Mouse (Mus musculus) gastrocnemius, adult 2 months (tissue): ENCODE measurements around the gene Abcd2. TPM values are rescaled to one million over a fixed set of nuclear protein-coding genes. Genes with fewer than 3 reads are reported as not detected.

Experiments
- DNase-seq: peaks from one replicate; pipeline ENCODE4 v3.0.0; 2022
- H3K27ac ChIP-seq: fragments of 200-600 bp; 2 replicates; pipeline ENCODE4 v1.8.1; 2022; ENCODE audit warnings: mild to moderate bottlenecking
- H3K4me3 ChIP-seq: fragments of 200-600 bp; 2 replicates; pipeline ENCODE4 v1.8.1; 2022; ENCODE audit warnings: mild to moderate bottlenecking, moderate library complexity
- CTCF ChIP-seq: fragments of 200-600 bp; IDR thresholded peaks from 2 replicates; pipeline ENCODE4 v1.8.1; 2022; ENCODE audit warnings: antibody characterized with exemption, mild to moderate bottlenecking, moderate library complexity
- intact Hi-C: fragments of 180-260 bp; cut with DNase I; formaldehyde crosslinking; loops from one replicate; pipeline ENCODE4 v1.15.1; 2025
- long read RNA-seq, 2 experiments: library from polyadenylated mRNA; stranded (forward); transcript quantifications; one replicate each; pipeline ENCODE4 v2.0.0; 2021
- total RNA-seq, 2 experiments: library from RNA; stranded (reverse); gene quantifications; 2 replicates each; pipeline ENCODE4 v1.2.3; 2021

Gene Abcd2
- 10 to 100 TPM; 17.0 to 21.3 TPM for total RNA-seq
- long read RNA-seq, experiment 1, full-length matches to known transcripts, result 33 of 41 reads
- long read RNA-seq, experiment 1, partial matches to known transcripts, result 2 of 41 reads
- long read RNA-seq, experiment 1, other reads (novel, unspliced or antisense), result 6 of 41 reads
- long read RNA-seq, experiment 2, full-length matches to known transcripts, result 39 of 43 reads
- long read RNA-seq, experiment 2, partial matches to known transcripts, result 1 of 43 reads
- long read RNA-seq, experiment 2, other reads (novel, unspliced or antisense), result 3 of 43 reads

DNA sequence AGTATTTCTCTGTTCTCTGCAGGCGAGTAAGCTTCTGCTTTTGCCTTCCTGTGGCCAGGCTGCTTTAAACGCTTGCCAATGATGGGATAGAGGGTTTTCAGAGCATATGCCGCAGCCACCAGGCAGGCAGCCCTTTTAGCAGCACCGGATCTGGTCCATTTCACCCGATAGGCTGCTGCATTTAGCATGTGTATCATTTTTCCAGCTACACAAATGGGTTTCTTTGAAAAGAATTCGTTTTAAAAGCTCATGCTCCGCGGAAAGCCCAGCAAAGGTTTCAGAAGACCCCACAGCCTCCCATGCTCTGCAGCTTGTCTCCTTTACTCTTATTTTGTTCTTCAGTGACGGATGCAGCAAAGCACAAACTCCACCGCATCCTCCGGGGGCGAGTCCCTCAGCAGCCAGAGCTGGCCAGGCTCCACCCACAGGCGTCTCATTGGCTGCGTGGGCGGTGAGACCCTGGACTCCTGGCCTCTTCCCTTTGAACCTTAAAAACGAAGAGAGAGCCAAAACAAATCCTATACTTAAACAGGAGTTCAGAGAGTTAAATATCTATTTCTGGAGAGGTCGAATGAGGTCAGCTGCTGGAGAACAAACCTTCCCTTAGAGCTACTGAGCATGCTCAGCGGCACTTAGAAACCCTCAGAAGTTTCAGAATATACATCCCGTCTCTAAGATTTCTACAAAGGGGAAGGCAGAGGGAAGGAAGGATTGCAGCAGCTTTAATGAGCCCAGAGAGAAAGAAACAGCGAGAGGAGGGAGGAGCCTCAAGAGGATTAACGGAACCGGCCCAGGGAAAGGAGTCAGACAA, at the start of gene Abcd2:
Gene Abcd2, minus strand, starts transcription at position 388 of the 811 bp plus-strand sequence.
- no peak for TF ChIP-seq CTCF
- Histone ChIP-seq H3K27ac (peak within 1 kb of the TSS; percentile 94), H3K4me3 (peak within 1 kb of the TSS; percentile 79)
- intact Hi-C loops, result loop anchor here (2.0 to 5.0 kb wide), 2 partner anchors 39 to 143 kb away; partner anchors contain the start of gene Kif21a
- peak; percentile 84 for DNase-seq

DNA sequence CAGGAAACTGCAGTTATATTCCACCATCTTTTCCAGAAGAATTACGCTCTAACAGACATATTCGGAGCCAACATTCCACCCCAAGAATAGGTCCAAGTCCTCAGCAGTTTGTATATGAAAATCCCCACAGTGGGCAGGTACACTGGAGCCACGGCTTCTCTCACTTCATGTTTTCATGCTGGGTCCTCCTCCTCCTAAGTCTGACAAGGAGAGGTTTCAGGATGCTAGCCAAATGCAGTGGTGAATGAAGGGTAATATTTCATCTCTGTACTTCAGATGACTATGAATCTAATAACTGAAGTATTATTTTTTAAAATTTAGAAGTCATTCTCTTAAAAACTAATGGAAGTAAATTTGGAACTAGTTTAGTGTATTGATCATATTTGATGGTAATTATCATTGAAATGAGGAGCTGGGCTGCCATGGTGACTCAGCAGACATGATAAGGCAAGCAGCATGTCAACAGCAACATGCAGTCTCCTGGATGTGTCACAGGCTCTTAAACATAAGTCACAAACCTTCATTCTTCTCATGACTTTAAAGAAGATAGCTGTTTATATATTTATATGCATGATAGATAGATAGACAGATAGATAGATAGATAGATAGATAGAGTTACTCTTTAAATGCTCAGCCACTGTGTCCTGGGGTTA, 49.2 kb upstream of the Abcd2 start:
- Histone ChIP-seq H3K4me3 (no peak overlapping the region), H3K27ac (no peak overlapping the region)
- TF ChIP-seq CTCF, result no peak
- intact Hi-C loops, result no loop called here
- no peak for DNase-seq

DNA sequence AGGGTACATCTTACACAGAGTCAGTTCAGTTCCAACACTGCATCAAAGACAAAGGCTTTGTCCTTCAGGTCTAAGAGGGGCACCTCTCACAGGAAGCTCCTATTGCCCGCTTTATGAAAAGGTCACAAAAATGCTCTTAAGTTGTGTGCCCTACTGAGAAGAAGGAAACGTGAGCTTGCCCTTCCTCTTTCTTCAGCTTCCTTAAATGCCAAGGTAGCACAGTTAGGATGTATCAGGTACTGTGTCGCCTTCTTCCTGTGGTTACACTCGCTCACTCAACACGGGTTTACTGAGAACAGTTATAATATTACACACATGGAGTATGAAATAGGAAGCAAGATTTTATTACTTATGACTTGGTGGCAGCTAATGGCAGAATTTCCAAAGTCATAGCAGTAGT, 45.7 kb upstream of the Abcd2 start:
- intact Hi-C loops, result no loop called here
- no peak overlapping the region for H3K27ac ChIP-seq
- TF ChIP-seq CTCF, result no peak
- H3K4me3 ChIP-seq, result no peak overlapping the region
- DNase-seq, result no peak

GRCm38 (mm10) chr15:91206518-91206917, 14.9 kb upstream of the Abcd2 start:
- DNase-seq, result no peak
- no peak overlapping the region for H3K4me3 ChIP-seq
- TF ChIP-seq CTCF, result no peak
- H3K27ac ChIP-seq, result no peak overlapping the region
- intact Hi-C loops, result no loop called here

- intact Hi-C loops, result no loop called here
- H3K4me3 ChIP-seq, result no peak overlapping the region
- no peak overlapping the region for H3K27ac ChIP-seq
- TF ChIP-seq CTCF, result no peak
- DNase-seq, result no peak
Measured at GRCm38 (mm10) chr15:91203521-91203920, 11.9 kb upstream of the Abcd2 start.

DNA sequence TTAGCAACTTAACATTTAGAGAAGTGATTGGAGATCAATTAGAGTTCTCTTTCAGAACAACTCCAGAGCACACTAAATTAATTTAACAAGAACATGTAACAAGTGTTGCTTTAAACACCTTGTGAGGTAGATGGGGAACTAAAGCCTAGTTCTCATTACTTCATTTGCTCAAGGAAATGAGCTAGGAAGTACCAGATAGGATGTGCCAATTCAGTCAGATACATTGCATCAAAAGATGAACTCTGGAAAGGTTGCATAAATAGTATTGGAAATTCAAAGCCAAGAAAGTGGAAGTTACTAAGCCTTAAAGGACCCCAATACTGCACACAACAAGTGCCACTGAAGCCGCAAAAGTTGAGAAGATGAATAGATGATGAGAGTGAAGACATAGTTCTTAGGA, 10.9 kb upstream of the Abcd2 start:
- Histone ChIP-seq H3K4me3 (no peak overlapping the region), H3K27ac (no peak overlapping the region)
- no peak for DNase-seq
- intact Hi-C loops, result no loop called here
- TF ChIP-seq CTCF, result no peak

DNA sequence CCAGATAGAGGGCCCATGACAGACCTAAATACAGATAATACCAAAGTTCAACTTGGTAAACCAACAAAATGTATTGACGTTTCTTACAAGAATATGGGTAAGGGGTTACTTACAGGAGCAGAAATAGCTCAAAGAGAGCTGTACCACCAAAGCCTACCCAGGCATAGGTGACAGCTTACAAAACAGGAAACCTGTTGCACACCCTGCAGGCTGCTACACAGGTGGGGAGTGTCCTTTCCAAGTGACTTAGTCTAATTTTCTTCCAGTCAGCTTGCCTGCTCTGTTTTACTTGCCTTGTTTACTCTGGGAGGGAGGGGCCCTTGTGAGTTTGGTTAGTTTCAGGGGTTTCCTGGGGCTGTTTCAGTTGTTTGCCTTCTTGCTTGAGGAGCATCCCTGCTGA, 9.2 kb upstream of the Abcd2 start:
- no peak overlapping the region for H3K4me3 ChIP-seq
- no peak overlapping the region for H3K27ac ChIP-seq
- no peak for TF ChIP-seq CTCF
- DNase-seq, result no peak
- intact Hi-C loops, result no loop called here

GRCm38 (mm10) chr15:91199256-91199905, 7.8 kb upstream of the Abcd2 start, which contains the start of gene CN725425:
Gene CN725425 (plus strand): TSS chr15:91199494.
- TF ChIP-seq CTCF, result no peak
- Histone ChIP-seq H3K4me3 (no peak within 1 kb of the TSS), H3K27ac (no peak within 1 kb of the TSS)
- DNase-seq, result no peak
- intact Hi-C loops, result no loop called here

- Histone ChIP-seq H3K4me3 (peak overlapping the region; percentile 79), H3K27ac (peak overlapping the region; percentile 94)
- peak; percentile 18; the same call in 1 of the 2 replicates for TF ChIP-seq CTCF
- intact Hi-C loops, result loop anchor here (5.0 kb wide), 1 partner anchor 40 kb away; no protein-coding TSS in a partner anchor
- DNase-seq, result no peak
Measured at GRCm38 (mm10) chr15:91192223-91192598, 612 bp upstream of the Abcd2 start.

DNA sequence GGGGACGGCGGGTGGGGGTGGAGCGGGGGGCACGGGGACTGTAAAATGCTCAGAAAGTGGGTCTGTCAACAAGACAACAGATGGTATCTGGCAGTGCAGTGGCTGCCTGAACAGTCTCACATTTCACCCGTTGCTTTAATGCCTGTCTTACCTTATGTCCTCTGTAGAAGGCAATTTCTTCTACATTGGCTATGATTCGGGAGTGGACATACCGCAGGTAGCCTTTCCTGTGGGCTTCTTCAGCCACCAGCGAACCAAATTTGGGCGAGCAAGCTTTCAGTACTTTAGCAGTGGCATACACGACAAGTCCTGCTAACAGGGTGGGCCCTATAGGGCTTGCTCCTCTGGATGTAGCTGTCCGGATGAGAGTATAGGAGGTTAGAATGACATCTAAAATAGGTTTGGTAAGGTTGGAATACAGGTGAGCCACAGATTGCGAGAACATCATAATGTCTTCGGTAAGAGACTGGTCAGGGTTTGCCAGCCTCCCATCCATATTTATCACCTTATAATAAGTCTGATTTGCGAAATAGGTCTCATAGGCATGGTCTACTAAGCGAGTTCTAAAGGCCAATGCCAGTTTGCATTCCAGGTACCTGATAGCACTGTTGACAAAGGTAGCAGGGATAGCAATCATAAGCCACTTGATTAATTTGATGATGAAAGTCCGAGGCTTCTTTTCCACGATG, 936 bp downstream of the Abcd2 start:
- intact Hi-C loops, result loop anchor here (2.0 to 5.0 kb wide), 2 partner anchors 38 to 142 kb away; partner anchors contain the start of gene Kif21a
- peak overlapping the region; percentile 94 for H3K27ac ChIP-seq
- TF ChIP-seq CTCF, result no peak
- peak overlapping the region; percentile 79 for H3K4me3 ChIP-seq
- no peak for DNase-seq

DNA sequence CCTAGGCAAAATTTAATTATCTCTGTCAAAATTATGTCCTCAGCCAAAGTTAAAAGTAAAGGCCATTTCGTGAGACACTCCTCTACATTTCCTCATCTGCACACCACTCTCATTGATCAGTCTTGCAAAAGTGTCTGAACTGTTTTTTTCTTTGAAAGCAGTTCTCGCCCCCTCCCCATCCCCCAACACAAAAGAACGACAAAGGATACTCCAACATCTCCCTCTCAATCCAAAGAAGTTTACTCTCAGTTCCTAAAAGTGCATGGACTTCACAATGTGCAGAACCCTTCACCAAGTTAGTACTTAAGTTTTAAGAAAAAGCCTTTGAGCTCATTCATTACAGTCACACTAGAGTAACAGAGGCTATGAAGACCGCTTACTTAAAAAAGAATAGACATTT, 1.6 kb downstream of the Abcd2 start:
- intact Hi-C loops, result loop anchor here (2.0 to 5.0 kb wide), 2 partner anchors 38 to 141 kb away; partner anchors contain the start of gene Kif21a
- H3K27ac ChIP-seq, result peak overlapping the region; percentile 94
- peak overlapping the region; percentile 79 for H3K4me3 ChIP-seq

DNA sequence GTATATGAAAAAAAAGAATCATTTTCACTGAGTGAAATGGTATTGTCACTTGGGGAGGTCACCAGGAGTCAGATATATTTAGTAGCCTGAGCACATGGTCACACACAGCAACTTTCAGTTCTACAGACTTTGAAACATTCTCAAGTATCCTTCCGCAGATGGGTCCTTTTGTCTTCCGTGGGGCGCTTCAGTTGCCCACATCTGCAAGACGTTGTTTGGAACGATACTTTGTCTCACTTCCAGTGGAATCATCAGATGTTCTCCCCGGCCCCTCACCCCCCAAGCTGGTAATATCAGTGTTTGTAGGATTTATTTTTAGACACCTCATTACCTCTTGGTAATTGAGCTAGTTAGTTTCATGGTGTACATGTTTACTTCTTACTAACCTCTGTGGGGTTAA, 5.2 kb downstream of the Abcd2 start:
- Histone ChIP-seq H3K27ac (peak overlapping the region; percentile 78), H3K4me3 (peak overlapping the region; percentile 53)
- intact Hi-C loops, result no loop called here
- no peak for TF ChIP-seq CTCF
- no peak for DNase-seq

More for the DNA sequence above, 1.6 kb downstream of the Abcd2 start:
- no peak for TF ChIP-seq CTCF
- DNase-seq, result no peak
